Comparison of ENCODE assay signal across 8 mouse cellular contexts in the genomic region with DNA sequence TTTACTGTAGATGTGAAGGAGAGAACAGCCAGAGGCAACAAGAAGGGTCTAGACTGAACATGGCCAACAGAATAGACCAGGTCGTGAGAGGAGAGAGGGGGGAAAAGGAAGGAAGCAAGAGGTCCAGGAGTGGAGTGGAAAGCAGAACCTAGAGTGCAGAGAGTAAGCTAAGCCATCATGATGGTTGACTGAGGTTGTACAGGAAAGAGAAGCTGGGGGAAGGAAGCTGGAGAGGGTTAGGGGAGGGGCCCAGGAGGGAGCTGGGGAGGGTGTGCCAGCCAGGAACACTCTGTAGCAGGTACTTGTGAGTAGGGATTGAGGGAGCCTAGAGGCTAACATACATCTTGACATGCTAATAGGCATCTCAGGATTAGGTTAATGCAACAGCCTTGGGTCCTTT. TPM values are rescaled to one million over a fixed set of nuclear protein-coding genes. Genes with fewer than 3 reads are reported as not detected.
A peak's percentile ranks its signal among the peaks of the same experiment; 100 is the strongest.
DNase-seq lines count a peak whose midpoint lies in the region; ATAC-seq and TF ChIP-seq lines count a peak whose summit lies in the region.
"Had no signal": no experiment of that assay in that cellular context is flagged by ENCODE, and none has a peak within 500 bp of the region (broad histone marks: within the 10 kb centered on the region; RNA-seq: fewer than 3 reads in every experiment).

No protein-coding gene starts in this region.

- H3K27me3 ChIP-seq in limb, embryonic 12.5 days = no peaks in the 10 kb centered on the region
- no peaks in the 10 kb centered on the region for H3K27me3 ChIP-seq in limb, embryonic 10.5 days (ENCODE audit: low read depth, poor library complexity, severe bottlenecking)
- no peaks in the 10 kb centered on the region for H3K27me3 ChIP-seq in MEL (ENCODE audit: control insufficient read depth in 1 of 2, insufficient read depth in 2 of 2, low read length in 2 of 2)

- H3K27ac ChIP-seq in limb, embryonic 12.5 days = no peak overlapping the region
- H3K27ac ChIP-seq in limb, embryonic 10.5 days = no peak overlapping the region
- H3K27ac ChIP-seq in MEL (ENCODE audit: control insufficient read depth, low read depth, low read length) = no peak overlapping the region

- H3K4me1 ChIP-seq in limb, embryonic 12.5 days (replicated peaks) = peaks cover 10% of the 10 kb centered on the region
- H3K4me1 ChIP-seq in limb, embryonic 10.5 days = peaks cover 14% of the 10 kb centered on the region
- peaks cover 0 to 12% of the 10 kb centered on the region in 2 experiments; a peak in 2 of 4 replicates for H3K4me1 ChIP-seq in MEL (ENCODE audit: control insufficient read depth in 1 of 2, insufficient read depth in 2 of 2, low read length in 2 of 2)

- peak overlapping the region; percentile 20 for H3K4me2 ChIP-seq in limb, embryonic 12.5 days

- no peak for TF ChIP-seq POLR2A in MEL (IDR thresholded peaks at IDR 0.05; ENCODE audit: control insufficient read depth in 1 of 2, insufficient read depth in 1 of 2, low read depth in 1 of 2, low read length in 2 of 2, poor library complexity in 1 of 2)

- DNase-seq in limb, embryonic 10.5 days (ENCODE audit: low spot score) = no peak
- DNase-seq in MEL (ENCODE audit: low read depth, low spot score) = peak; percentile 59
- no peak for DNase-seq in adrenal gland, postnatal 4 days (ENCODE audit: low spot score in 2 of 2)
- no peak for DNase-seq in right cerebral cortex, postnatal 36 days (ENCODE audit: low spot score in 2 of 2)
- DNase-seq: cerebellum, postnatal 10 days had no signal

- no peak for TF ChIP-seq RAD21 in MEL (IDR thresholded peaks at IDR 0.05; ENCODE audit: low read depth, low read length)

- no peaks in the 10 kb centered on the region for H3K36me3 ChIP-seq in limb, embryonic 12.5 days
- peaks cover 21% of the 10 kb centered on the region for H3K36me3 ChIP-seq in limb, embryonic 10.5 days
- peaks cover 0 to 18% of the 10 kb centered on the region in 2 experiments; a peak in 3 of 4 replicates for H3K36me3 ChIP-seq in MEL (ENCODE audit: control insufficient read depth in 1 of 2, insufficient read depth in 2 of 2, low read length in 2 of 2)

- no peak for TF ChIP-seq CTCF in MEL (IDR thresholded peaks at IDR 0.05 in 2 of 3, conservative IDR thresholded peaks at IDR 0.05 in 1 of 3; ENCODE audit: control insufficient read depth in 1 of 3, insufficient read depth in 1 of 3, low read depth in 2 of 3, low read length in 3 of 3, poor library complexity in 1 of 3, severe bottlenecking in 1 of 3)

- H3K9ac ChIP-seq in limb, embryonic 12.5 days (replicated peaks) = no peak overlapping the region
- no peak overlapping the region for H3K9ac ChIP-seq in MEL (ENCODE audit: control insufficient read depth, low read depth, low read length, poor library complexity, severe bottlenecking)

- ATAC-seq in limb, embryonic 12.5 days (ENCODE audit: insufficient number of reproducible peaks, insufficient read depth, low FRiP score, low TSS enrichment, low read depth) = no peak
- ATAC-seq in hematopoietic stem cell, adult 5-6 weeks (replicated peaks in 1 of 2; ENCODE audit: insufficient read depth in 1 of 2, low FRiP score in 2 of 2, low TSS enrichment in 1 of 2, low read depth in 1 of 2, poor library complexity in 2 of 2, severe bottlenecking in 2 of 2) = peak; percentile 42 to 44
- ATAC-seq in megakaryocyte progenitor cell, adult 5-6 weeks (replicated peaks; ENCODE audit: poor library complexity) = peak; percentile 23

- peaks cover 5% of the 10 kb centered on the region; the same call in 1 of the 2 replicates for H3K9me3 ChIP-seq in limb, embryonic 12.5 days
- H3K9me3 ChIP-seq in limb, embryonic 10.5 days (replicated peaks) = no peaks in the 10 kb centered on the region
- no peaks in the 10 kb centered on the region for H3K9me3 ChIP-seq in MEL (replicated peaks; ENCODE audit: insufficient read depth, low read length)

- WGBS in limb, embryonic 12.5 days = 76% methylated on average over 1 of the region's 1 CpGs
- WGBS in limb, embryonic 10.5 days = 68% methylated on average over 1 of the region's 1 CpGs

- TF ChIP-seq EP300 in MEL (IDR thresholded peaks at IDR 0.05; ENCODE audit: low read depth in 1 of 2, low read length in 2 of 2) = no peak

- no peak overlapping the region for H3K4me3 ChIP-seq in limb, embryonic 12.5 days (replicated peaks)
- no peak overlapping the region for H3K4me3 ChIP-seq in limb, embryonic 10.5 days
- no peak overlapping the region for H3K4me3 ChIP-seq in MEL (ENCODE audit: control insufficient read depth in 1 of 2, insufficient read depth in 1 of 2, low read depth in 2 of 2, low read length in 2 of 2)

- H3K79me2 ChIP-seq in MEL (ENCODE audit: control insufficient read depth, insufficient read depth, low read length, poor library complexity) = peaks cover 25% of the 10 kb centered on the region

TF ChIP-seq in MEL, 35 proteins besides CTCF, POLR2A, EP300 and RAD21:
- TF ChIP-seq TBP (IDR thresholded peaks at IDR 0.05; ENCODE audit: low read depth, low read length) (no peak), MXI1 (IDR thresholded peaks at IDR 0.05; ENCODE audit: low read depth, low read length) (0 out of 2 replicates have a peak, but pooled peaks have one; percentile 1)

RNA-seq across cellular contexts. Expression of a gene that starts 1.9 kb away (rescaled TPM):
- 23.8 and 25.0 TPM in 2 replicates for polyA plus RNA-seq in limb, embryonic 12.5 days (2016; fragmentation: Nextera tagmentation; extraction: Ambion mirVana)
- 16.7 and 17.5 TPM in 2 replicates for polyA plus RNA-seq in limb, embryonic 10.5 days (2016; fragmentation: Nextera tagmentation; extraction: Ambion mirVana)
- 22.4 and 23.9 TPM in 2 replicates for total RNA-seq in MEL (2012; rRNA removed)
- 100 to 1,000 TPM in 1 of 2 experiments, 10 to 100 TPM in 1; 25.9 to 231 TPM for polyA plus RNA-seq in MEL (2012; ENCODE audit: insufficient read depth in 1 of 2, insufficient read length in 2 of 2, low read depth in 1 of 2, low replicate concordance in 2 of 2, missing spikeins in 1 of 2)
- total RNA-seq in hematopoietic stem cell, adult 5-6 weeks (2017) = 94.7 and 97.2 TPM in 2 replicates
- 67.1 and 67.2 TPM in 2 replicates for total RNA-seq in megakaryocyte progenitor cell, adult 5-6 weeks (2015)
- total RNA-seq in megakaryocyte progenitor cell, adult 5-6 weeks (2017) = 70.5 and 87.7 TPM in 2 replicates
- total RNA-seq in adrenal gland, postnatal 4 days (2021) = 10 to 100 TPM; 14.9 to 16.7 TPM
